Mouse (Mus musculus) forebrain, embryonic 15.5 days (tissue): ENCODE results near the gene Morf4l1. TPM values are rescaled to one million over a fixed set of nuclear protein-coding genes. Genes with fewer than 3 reads are reported as not detected.
"Not testable (repeated sequence)": the region's sequence is repeated elsewhere in the genome, so short reads cannot be mapped to it uniquely, and the experiment has no call there.

ENCODE experiments used
- ATAC-seq: fragments of 200-750 bp; cut with Nextera tagmentation; replicated peaks from 2 replicates; pipeline ENCODE4 v1.8.0; 2017; ENCODE audit warnings: mild to moderate bottlenecking, moderate TSS enrichment, moderate library complexity
- H3K27ac ChIP-seq: fragments of 300-500 bp; sonication (generic); replicated peaks from 2 replicates; pipeline ENCODE4 v1.5.1; 2015; ENCODE audit warnings: mild to moderate bottlenecking, inconsistent platforms
- H3K27me3 ChIP-seq: fragments of 300-500 bp; sonication (generic); 2 replicates; pipeline ENCODE4 v1.6.1; 2015; ENCODE audit warnings: inconsistent platforms
- H3K36me3 ChIP-seq: fragments of 300-500 bp; sonication (generic); 2 replicates; pipeline ENCODE4 v1.6.1; 2015; ENCODE audit warnings: mild to moderate bottlenecking, inconsistent platforms
- H3K4me1 ChIP-seq: fragments of 300-500 bp; sonication (generic); 2 replicates; pipeline ENCODE4 v1.6.1; 2015; ENCODE audit warnings: inconsistent platforms
- H3K4me2 ChIP-seq: fragments of 300-500 bp; sonication (generic); replicated peaks from 2 replicates; pipeline ENCODE4 v1.6.1; 2015; ENCODE audit warnings: mild to moderate bottlenecking, inconsistent platforms
- H3K4me3 ChIP-seq: fragments of 300-500 bp; sonication (generic); 2 replicates; pipeline ENCODE4 v1.5.1; 2015; ENCODE audit warnings: mild to moderate bottlenecking, inconsistent platforms
- H3K9ac ChIP-seq: fragments of 300-500 bp; sonication (generic); replicated peaks from 2 replicates; pipeline ENCODE4 v1.6.1; 2015; ENCODE audit warnings: mild to moderate bottlenecking, inconsistent platforms
- H3K9me3 ChIP-seq: fragments of 300-500 bp; sonication (generic); 2 replicates; pipeline ENCODE4 v1.6.1; 2016; ENCODE audit warnings: inconsistent platforms
- WGBS: fragments of 180-500 bp; shearing (Covaris S2); methylation state at CpG from one replicate; pipeline ENCODE4 v1.1.7; 2015; ENCODE audit warnings: mixed read lengths; 5-methylcytosine and 5-hydroxymethylcytosine counted together
- polyA plus RNA-seq: library from polyadenylated mRNA; unstranded; fragments of >200 nt; fragmentation: Nextera tagmentation; extraction: Ambion mirVana; gene quantifications from 2 replicates; pipeline ENCODE4 v1.2.1, GENCODE M21; 2015

The Morf4l1 gene
- polyA plus RNA-seq, 1 experiment from 2014 or later, result 483 TPM

DNA sequence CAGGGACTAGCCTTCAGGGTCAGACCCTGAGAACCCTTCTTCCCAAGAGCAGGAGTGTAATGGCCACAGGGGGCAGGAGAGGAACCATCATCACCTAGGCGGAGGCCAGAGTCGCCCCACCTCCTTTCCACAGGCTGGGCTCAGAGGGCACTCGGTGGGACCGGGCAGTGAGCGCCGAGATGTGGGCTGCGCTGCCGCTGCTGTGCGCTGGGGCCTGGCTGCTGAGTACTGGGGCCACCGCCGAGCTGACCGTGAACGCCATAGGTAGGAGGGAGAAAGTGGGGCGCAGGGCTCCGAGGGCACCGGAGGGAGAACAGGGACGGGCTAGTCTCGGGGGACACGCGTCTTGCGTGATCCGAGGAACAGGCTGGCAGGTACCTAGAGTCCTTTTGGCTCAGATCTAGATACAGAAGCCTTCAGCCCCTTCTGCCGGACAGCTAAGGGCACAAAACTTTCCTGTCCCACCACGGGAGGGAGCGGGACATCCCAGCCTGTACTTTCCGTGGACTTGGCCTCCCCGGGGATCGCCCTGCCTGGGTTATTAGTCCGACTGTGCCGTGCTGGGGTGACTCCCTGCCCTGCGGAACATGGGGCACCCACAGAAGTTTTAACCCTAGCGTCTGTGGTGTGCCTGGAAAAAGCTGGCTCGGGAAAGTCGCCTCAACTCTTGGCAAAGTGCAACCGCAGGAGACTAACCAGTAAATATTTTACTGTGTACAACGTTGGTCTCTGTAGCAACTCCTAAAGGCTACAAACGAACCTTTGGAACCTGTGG lies 60.0 kb downstream of the Morf4l1 start:
- Histone ChIP-seq H3K9me3 (no peaks in the 10 kb centered on the region), H3K27me3 (no peaks in the 10 kb centered on the region; the same call in 1 of the 2 replicates), H3K4me1 (peaks cover 10% of the 10 kb centered on the region), H3K9ac (peak overlapping the region; percentile 19; the same call in 1 of the 2 replicates), H3K4me2 (peak overlapping the region; percentile 48), H3K36me3 (no peaks in the 10 kb centered on the region), H3K27ac (no peak overlapping the region), H3K4me3 (peak overlapping the region; percentile 34)
- peak; percentile 73 for ATAC-seq
- WGBS, result under 1% methylated on average over 36 of the region's 37 CpGs

DNA sequence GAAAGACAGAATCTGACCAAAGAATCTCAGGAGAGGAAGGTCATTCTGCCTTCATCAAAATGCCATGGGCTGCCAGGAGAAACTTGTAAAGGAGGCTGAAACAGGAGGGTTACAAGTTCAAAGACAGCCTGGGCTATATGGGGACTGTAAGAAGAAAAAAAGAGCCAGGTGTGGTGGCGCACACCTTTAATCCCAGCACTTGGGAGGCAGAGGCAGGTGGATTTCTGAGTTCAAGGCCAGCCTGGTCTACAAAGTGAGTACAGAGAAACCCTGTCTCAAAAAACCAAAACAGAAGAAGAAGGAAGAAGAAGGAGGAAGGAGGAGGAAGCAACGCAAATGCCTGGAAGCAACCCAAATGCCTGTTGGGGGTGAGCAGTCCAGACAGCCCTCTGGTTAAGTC lies 60.7 kb downstream of the Morf4l1 start, which contains the start of gene Ctsh:
TSS of gene Ctsh (plus strand) at position 301 of the 400 bp plus-strand sequence.
- peak within 1 kb of the TSS; percentile 48 for H3K4me2 ChIP-seq
- WGBS, result 87% methylated on average over 2 of the region's 2 CpGs
- H3K9ac ChIP-seq, result peak within 1 kb of the TSS; percentile 19; the same call in 1 of the 2 replicates
- ATAC-seq, result no peak
- no peak within 1 kb of the TSS for H3K27ac ChIP-seq
- no peaks in the 10 kb centered on the region for H3K36me3 ChIP-seq
- no peaks in the 10 kb centered on the region for H3K9me3 ChIP-seq
- H3K4me1 ChIP-seq, result peaks cover 10% of the 10 kb centered on the region
- H3K4me3 ChIP-seq, result peak within 1 kb of the TSS; percentile 34
- no peaks in the 10 kb centered on the region; the same call in 1 of the 2 replicates for H3K27me3 ChIP-seq

DNA sequence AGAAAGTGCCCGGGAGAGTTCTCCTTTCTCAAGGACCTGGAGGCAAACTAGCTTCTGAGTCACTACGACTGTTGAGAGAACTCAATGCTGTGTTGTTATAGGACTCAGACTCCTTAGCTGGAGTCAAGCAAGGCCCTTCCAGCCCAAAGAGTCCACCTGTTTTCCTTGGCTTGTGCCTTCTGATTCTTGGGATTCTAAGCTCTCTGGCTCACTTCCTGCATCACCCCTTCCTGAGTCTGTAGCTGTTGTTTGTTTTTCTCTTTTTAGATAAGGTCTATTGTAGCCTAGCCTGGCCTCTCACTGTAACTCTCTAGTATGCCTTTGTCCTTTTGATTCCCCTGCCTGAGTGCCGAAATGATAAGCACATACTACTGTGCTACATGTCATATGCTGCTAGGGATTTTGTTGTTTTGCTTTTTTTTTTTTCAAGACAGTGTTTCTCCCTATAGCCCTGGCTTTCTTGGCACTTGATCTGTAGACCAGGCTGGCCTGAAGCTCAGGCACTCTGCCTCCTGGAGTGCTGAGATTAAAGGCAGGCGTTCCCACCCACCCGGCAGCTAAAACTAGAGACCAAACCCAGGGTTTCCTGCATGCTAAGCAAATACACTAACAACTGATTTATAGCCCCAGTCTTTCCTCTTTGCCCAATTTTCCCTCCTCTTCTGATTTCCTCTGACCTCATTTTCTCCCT lies 66.5 kb downstream of the Morf4l1 start:
- no peak overlapping the region for H3K4me3 ChIP-seq
- no peak overlapping the region for H3K4me2 ChIP-seq
- no peak for ATAC-seq
- H3K9ac ChIP-seq, result no peak overlapping the region
- H3K36me3 ChIP-seq, result no peaks in the 10 kb centered on the region
- H3K27me3 ChIP-seq, result no peaks in the 10 kb centered on the region
- H3K4me1 ChIP-seq, result no peaks in the 10 kb centered on the region
- no peak overlapping the region for H3K27ac ChIP-seq
- no peaks in the 10 kb centered on the region for H3K9me3 ChIP-seq
- WGBS, result 72% methylated on average over 5 of the region's 5 CpGs

DNA sequence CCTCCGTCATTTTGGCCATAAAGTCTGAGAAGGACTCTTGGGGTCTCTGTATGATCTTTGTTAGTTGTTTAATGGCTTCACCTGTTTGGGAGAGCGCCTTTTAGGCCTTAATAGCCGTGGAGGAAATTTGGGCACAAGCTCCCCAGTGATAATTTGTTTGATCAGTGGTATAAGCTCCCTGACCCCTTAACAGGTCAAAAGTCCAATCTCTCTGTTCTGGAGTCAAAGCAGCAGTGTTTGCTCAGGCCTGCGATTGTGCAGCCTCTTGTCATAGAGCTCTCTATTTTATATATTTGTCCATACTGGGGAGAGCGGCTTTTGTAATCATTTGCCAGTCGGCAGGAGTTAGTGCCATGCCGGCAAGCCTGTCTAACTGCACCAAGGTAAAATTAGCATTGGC lies 69.4 kb downstream of the Morf4l1 start:
- ATAC-seq, result no peak
- Histone ChIP-seq H3K36me3 (no peaks in the 10 kb centered on the region), H3K27ac (no peak overlapping the region), H3K4me2 (no peak overlapping the region), H3K9ac (no peak overlapping the region), H3K9me3 (no peaks in the 10 kb centered on the region), H3K27me3 (no peaks in the 10 kb centered on the region), H3K4me1 (no peaks in the 10 kb centered on the region), H3K4me3 (no peak overlapping the region)
- WGBS, result 94% methylated on average over 7 of the region's 7 CpGs

DNA sequence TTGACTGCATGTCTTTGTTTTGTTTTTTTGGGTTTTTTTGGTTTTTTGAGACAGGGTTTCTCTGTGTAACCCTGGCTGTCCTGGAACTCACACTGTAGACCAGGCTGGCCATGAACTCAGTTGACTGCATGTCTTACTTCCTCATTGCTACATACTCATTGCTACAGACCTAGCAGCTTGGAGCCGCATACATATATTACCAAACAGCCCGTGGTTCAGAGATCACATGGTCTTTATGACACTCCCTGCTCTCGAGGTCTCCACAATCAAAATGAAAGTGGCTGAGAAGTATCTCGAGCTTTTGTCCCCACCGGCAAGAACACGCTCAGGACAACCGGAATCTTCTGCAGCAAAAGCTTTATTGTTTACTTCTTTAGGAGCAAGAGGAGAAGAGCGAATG lies 71.7 kb downstream of the Morf4l1 start:
- H3K9ac ChIP-seq, H3K36me3 ChIP-seq, H3K27me3 ChIP-seq, H3K4me2 ChIP-seq, H3K27ac ChIP-seq, H3K4me3 ChIP-seq, ATAC-seq, H3K4me1 ChIP-seq, H3K9me3 ChIP-seq: not testable (repeated sequence)
- WGBS, result 94% methylated on average over 8 of the region's 8 CpGs

Other genes with a start within 250 kb of the Morf4l1 start
- 4.7 and 6.1 TPM in 2 replicates for gene Rasgrf1, start 204.9 kb downstream of the Morf4l1 start, polyA plus RNA-seq
- 16.1 and 21.9 TPM in 2 replicates for gene Ctsh, start 60.6 kb downstream of the Morf4l1 start, polyA plus RNA-seq
- 12.4 and 15.8 TPM in 2 replicates for gene Adamts7, start 48.3 kb upstream of the Morf4l1 start, polyA plus RNA-seq
- 6.0 and 6.1 TPM in 2 replicates for gene Tbc1d2b, start 156.0 kb upstream of the Morf4l1 start, polyA plus RNA-seq